Mouse (Mus musculus) bone marrow macrophage, adult 2 months (primary cell): ENCODE results near the gene Ccdc24.

Experiments
- CTCF ChIP-seq: IDR thresholded peaks from 2 replicates; pipeline ENCODE4 v1.5.1; 2012; ENCODE audit warnings: low read depth, mild to moderate bottlenecking, low read length, moderate library complexity
- POLR2A ChIP-seq: IDR thresholded peaks from 2 replicates; pipeline ENCODE4 v1.6.1; 2012; ENCODE audit warnings: mild to moderate bottlenecking, low read depth, low read length, borderline replicate concordance

DNA sequence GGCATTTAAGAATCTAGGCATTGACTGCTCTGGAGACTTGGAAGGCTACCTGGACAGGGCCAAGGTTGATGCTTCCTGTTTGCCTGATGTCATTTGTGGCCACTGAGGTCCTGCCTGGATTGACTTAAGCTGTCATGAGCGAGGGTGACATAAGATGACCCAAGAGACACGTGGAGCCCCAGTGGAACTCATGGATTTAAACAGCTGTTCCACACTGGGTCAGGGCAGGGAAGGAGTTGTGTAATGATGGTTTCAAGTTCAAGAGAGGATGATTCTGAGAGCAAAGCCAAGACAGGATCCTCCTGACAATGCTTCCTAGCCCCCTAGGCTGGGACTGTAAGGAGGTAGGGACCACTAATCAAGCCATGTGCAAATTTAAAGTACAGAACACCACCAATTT lies 40.9 kb downstream of the Ccdc24 start:
- TF ChIP-seq CTCF: no peak
- no peak for TF ChIP-seq POLR2A
